Mouse (Mus musculus): ENCODE measurements at regions not wholly inside any gene's neighbourhood (a gene's known extent, or its start where the extent isn't known, plus 50 kb on each side); places are given as distances from the start of the nearest gene placed in this dataset.

GRCm38 (mm10) chr15:10901745-10902262 lies 50.3 kb upstream of the C1qtnf3 start:
- DNase-seq (ENCODE audit: low spot score in 2 of 2), result no peak

Data from left cerebral cortex, adult 18-20 months (tissue).